Mouse (Mus musculus) cortical plate, adult 2 months (tissue): ENCODE results near the gene Fam49a. TPM values are rescaled to one million over a fixed set of nuclear protein-coding genes. Genes with fewer than 3 reads are reported as not detected.
A peak's percentile ranks its signal among the peaks of the same experiment; 100 is the strongest.
"Not testable (repeated sequence)": the region's sequence is repeated elsewhere in the genome, so short reads cannot be mapped to it uniquely, and the experiment has no call there.

Experiments
- H3K27ac ChIP-seq: fragments of 200-500 bp; 2 replicates; pipeline ENCODE4 v1.5.1; 2012; ENCODE audit warnings: low read length, control low read depth, inconsistent platforms; ENCODE audit not compliant: insufficient read depth
- H3K4me1 ChIP-seq: fragments of 200-500 bp; 2 replicates; pipeline ENCODE4 v1.6.1; 2011; ENCODE audit warnings: low read length; ENCODE audit not compliant: control insufficient read depth, insufficient read depth
- H3K4me3 ChIP-seq: fragments of 200-500 bp; 2 replicates; pipeline ENCODE4 v1.5.1; 2011; ENCODE audit warnings: mild to moderate bottlenecking, low read length, control low read depth; ENCODE audit not compliant: insufficient read depth
- CTCF ChIP-seq: fragments of 200-500 bp; IDR thresholded peaks from 2 replicates; pipeline ENCODE4 v1.5.1; 2011; ENCODE audit warnings: mild to moderate bottlenecking, control low read depth, low read length; ENCODE audit not compliant: insufficient read depth; ENCODE audit errors: extremely low read depth
- POLR2A ChIP-seq: fragments of 200-500 bp; IDR thresholded peaks from 2 replicates; pipeline ENCODE4 v1.6.1; 2011; ENCODE audit warnings: mild to moderate bottlenecking, low read length, control low read depth; ENCODE audit not compliant: insufficient read depth; ENCODE audit errors: extremely low read depth
- polyA plus RNA-seq: library from polyadenylated mRNA; depleted of rRNA; stranded (reverse); fragments of >200 nt; gene quantifications from 2 replicates; pipeline ENCODE4 v1.2.3, GENCODE M21; 2012

The Fam49a gene
- polyA plus RNA-seq, 1 experiment = 78.9 TPM

DNA sequence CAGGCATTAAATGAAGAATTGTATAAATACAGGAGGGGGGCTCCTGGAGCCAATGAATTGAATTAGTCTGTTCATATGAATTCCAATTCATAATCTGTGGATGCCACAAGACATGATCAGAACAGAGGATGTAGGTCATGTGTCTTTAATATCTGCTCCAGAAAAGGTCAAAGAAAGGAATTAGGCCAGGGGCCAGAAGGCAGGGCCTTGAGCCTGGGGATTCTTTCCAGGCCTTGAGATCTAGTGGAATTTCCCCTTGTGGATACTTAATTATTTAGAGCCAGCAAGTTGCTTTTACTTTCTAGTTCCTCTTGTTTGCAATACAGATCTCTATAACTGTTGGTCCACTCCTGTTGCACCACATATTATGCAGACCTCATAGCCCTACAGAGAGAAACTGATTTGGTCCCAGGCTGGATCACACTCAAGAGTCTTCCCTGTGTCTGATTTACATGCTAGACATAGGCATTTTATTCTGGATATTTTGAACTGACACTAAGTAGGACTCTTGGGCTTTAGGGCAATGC, 31.8 kb upstream of the Fam49a start:
- Histone ChIP-seq H3K27ac (no peak overlapping the region), H3K4me3 (no peak overlapping the region)
- TF ChIP-seq CTCF = no peak
- no peak for TF ChIP-seq POLR2A

DNA sequence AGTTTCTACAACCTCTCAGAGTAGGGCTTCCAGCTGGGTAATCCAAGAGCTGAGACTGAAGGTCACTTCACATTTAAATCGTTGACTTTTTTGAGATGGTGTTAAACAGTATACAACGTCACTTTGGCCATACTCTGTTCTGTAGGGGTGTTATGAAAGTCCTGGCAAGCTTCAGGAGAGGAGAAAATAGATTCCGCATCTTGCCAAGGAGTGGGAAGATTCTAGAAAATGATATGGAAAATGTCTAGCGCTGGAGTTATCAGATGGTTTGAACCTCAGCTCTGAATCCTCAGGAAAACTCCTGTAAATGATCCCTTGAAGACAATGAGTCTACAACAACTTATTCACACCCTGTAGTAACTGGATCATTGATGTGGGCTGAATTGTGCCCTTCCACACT, 29.8 kb upstream of the Fam49a start:
- Histone ChIP-seq H3K27ac (no peak overlapping the region), H3K4me3 (no peak overlapping the region), H3K4me1 (peaks cover 7% of the 10 kb centered on the region)
- no peak for TF ChIP-seq POLR2A
- no peak for TF ChIP-seq CTCF

More for the DNA sequence above, 31.8 kb upstream of the Fam49a start:
- H3K4me1 ChIP-seq = peaks cover 8% of the 10 kb centered on the region

DNA sequence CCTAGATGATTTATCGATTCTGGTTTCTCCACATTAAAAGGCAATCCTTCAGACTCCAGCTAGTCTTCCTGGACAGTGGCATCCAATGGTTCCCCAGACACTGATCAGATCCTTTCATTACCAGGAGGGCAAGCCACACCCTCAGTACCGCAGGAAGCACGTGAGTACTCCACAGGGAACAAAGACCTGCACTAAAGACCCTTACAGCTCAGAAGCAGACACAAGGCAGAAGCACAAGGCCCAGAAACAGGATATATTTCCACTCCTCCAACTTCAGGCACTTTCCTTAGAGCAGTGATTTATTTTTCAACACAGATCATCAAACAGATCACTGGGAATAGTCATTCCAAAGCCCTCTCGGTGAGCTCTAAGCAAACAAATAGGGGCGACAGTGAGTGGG, 25.0 kb upstream of the Fam49a start:
- H3K4me1 ChIP-seq = peaks cover under 1% of the 10 kb centered on the region; the same call in 1 of the 2 replicates
- H3K27ac ChIP-seq = no peak overlapping the region
- H3K4me3 ChIP-seq = no peak overlapping the region
- TF ChIP-seq CTCF (no peak), POLR2A (no peak)

DNA sequence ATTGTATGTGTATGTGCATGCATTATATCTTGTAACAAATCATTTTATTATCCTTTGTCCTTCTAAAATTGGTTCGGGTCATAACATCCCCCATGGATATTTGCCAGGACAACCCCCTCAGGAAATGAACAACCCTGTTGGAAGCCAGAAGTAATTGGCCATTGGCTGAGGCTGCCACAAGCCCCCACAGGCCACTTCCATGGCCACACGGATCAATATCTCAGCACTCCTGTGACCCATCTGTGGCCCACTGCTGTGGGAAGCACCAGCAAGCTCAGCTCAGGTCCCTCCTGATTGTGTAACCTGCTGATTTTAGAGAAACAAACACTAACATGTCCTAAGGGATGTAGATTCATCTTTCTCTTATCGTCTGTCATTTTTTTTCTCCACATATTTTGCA, 22.4 kb upstream of the Fam49a start:
- no peaks in the 10 kb centered on the region for H3K4me1 ChIP-seq
- no peak overlapping the region for H3K4me3 ChIP-seq
- H3K27ac ChIP-seq = no peak overlapping the region
- TF ChIP-seq CTCF (no peak), POLR2A (no peak)

DNA sequence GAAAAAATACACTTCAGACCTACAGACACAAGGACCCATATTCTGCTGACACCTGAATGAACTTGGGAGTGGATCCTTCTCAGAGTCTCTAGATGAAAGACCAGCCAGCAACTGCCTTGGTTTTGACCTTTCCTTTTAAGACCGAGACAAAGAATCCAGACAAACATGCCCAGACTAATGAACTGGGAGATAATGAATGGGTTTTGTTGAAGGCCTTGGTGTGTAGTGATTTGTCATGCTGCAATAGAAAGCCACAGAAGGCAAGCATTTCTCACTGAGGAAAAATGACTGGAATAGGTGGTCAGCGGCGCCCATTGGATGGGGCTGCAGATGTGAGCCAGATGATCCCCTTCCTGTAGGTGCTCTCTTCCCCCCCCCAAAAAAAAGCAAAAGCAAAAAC, 18.8 kb upstream of the Fam49a start:
- Histone ChIP-seq H3K27ac (no peak overlapping the region), H3K4me1 (no peaks in the 10 kb centered on the region), H3K4me3 (no peak overlapping the region)
- TF ChIP-seq POLR2A (no peak), CTCF (no peak)

DNA sequence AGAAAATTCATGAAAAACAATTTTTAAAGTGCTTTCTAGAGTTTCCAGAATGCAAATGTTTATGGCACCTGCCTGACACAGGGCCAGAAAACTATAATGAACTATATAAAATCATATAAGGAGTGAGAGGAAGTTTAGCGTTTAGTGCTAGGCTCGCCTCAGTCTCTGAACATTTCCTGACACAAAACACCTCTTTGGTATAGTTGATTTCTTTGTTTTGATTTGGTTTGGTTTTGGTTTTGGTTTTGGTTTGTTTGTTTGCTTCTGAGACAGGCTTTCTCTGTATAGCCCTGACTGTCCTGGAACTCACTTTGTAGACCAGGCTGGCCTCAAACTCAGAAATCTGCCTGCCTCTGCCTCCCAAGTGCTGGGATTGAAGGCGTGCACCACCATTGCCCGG, 14.9 kb upstream of the Fam49a start:
- not testable (repeated sequence) for H3K27ac ChIP-seq, H3K4me1 ChIP-seq, H3K4me3 ChIP-seq

DNA sequence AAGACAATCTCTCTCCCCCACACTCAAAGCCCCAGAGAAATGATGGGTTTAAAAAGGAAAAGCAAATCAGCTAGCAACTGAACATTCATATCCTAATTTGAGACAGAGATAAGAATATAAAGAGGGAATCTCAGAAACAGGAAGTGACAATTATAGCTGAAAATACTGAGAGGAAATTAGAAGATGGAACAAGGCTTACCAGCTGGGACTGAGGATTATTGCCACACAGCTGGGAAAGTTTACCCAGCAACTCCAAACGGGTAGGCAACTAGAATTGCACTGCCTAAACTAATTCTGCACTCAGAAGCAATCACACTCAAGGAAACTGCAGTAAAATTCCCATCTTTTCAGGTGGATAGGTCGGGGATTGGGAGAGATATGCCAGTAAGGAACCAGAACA, 12.4 kb upstream of the Fam49a start:
- H3K4me1 ChIP-seq = no peaks in the 10 kb centered on the region
- H3K4me3 ChIP-seq = no peak overlapping the region
- TF ChIP-seq CTCF (no peak), POLR2A (no peak)
- no peak overlapping the region for H3K27ac ChIP-seq

DNA sequence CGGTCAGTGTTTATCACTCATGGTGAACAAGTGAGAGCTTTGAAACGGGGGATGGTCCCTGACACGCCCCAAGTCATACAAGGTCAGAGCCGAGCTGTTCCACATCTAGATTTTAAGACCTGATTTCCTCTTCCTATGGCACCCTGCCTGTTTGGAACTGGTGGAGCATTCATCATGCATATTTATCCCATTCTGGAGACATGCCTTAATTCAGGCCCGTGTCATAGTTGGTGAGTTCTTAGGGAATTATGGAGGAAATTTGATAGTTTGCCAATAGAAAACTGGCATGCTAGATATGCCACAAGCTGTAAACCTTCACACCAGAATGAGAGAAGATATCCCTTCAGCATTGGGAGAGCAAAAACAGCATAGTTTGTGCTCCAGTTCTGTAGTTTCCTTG, 8.4 kb upstream of the Fam49a start:
- H3K27ac ChIP-seq = no peak overlapping the region
- TF ChIP-seq CTCF (no peak), POLR2A (no peak)

DNA sequence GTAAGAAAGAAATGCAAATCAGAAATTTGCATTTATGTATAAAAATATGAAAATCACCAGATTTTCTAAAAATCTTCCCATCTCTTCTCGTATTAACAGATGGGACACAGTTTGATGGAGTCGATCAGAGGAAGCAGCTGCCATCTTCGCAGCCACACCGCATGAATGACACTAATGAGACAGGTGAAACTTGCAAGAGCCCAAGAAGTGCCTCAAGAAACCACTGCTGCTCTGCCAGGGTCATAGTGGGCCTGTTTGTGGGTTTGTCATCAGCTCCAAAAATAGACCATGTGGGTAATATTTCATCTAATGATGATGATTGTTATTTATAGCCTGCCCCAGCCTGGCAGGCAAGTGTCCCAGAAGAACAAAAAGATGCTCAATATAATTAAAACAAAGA, 7.8 kb upstream of the Fam49a start:
- Histone ChIP-seq H3K27ac (no peak overlapping the region), H3K4me3 (no peak overlapping the region), H3K4me1 (no peaks in the 10 kb centered on the region)
- TF ChIP-seq POLR2A (no peak), CTCF (no peak)

More for the DNA sequence above, 8.4 kb upstream of the Fam49a start:
- H3K4me1 ChIP-seq = no peaks in the 10 kb centered on the region
- H3K4me3 ChIP-seq = no peak overlapping the region

DNA sequence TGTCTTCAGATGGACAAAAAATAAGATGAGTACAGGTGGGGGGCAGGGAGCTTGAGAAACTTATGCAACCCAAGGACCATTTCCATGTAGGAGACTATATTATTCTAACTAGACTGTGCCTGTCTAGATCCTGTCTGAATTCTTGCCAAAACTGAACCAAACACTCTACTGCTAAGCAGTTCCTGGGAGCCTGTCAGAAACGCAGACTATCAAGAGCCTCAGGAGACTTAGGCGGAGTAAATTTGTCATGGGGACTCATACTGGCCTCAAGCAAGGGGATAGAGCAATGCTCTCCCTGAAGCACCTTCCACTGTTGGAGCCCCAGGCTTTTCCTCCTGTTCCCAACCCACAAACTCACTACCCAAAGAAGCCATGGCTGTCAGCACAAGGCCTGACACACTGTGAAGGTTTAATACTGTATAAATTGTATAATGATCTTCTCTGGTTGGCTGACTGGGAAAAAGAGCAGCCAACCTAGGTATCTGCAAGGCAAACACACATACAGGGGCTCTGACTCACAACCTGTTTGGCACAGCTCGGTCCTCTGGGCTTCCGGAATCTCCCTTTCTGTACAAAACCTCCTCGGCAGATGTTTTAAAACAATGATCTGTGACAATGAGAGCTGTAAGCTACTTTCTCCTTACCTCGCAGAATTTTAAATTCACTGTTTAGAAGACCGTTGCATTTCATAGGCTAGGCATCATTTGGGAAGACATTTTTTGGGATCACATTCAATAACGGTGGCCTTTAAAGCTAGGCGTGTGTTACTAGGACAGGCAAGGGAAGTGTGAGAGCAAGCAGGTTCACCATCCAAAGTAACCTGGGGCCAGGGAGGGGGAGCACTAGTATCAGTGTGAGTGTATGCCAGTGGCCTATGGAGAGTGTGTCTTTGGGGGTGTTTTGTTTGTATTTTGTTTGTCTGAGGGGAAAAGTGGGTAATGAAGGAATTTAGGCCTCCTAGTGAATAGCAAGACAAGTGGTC, 669 bp upstream of the Fam49a start:
- Histone ChIP-seq H3K4me3 (peak overlapping the region; percentile 81), H3K4me1 (peaks cover 4% of the 10 kb centered on the region; the same call in 1 of the 2 replicates), H3K27ac (peak overlapping the region; percentile 45)
- TF ChIP-seq POLR2A (no peak), CTCF (no peak)
